Mouse (Mus musculus) small intestine, adult 2 months (tissue): ENCODE measurements around the gene Npas3.

Source experiments
- CTCF ChIP-seq: fragments of 200-500 bp; IDR thresholded peaks from 2 replicates; pipeline ENCODE4 v1.5.1; 2012; ENCODE audit warnings: low read depth, mild to moderate bottlenecking, control low read depth, inconsistent platforms, low read length, moderate library complexity, mixed read lengths; ENCODE audit not compliant: insufficient replicate concordance, insufficient read length; ENCODE audit errors: extremely low read depth
- POLR2A ChIP-seq: fragments of 200-500 bp; IDR thresholded peaks from 2 replicates; pipeline ENCODE4 v1.6.1; 2012; ENCODE audit warnings: low read depth, mild to moderate bottlenecking, control low read depth, inconsistent platforms, low read length, moderate library complexity

- no peak for TF ChIP-seq CTCF
- no peak for TF ChIP-seq POLR2A
Observed at GRCm38 (mm10) chr12:53757631-53758030, 509.2 kb downstream of the Npas3 start.
